Mouse (Mus musculus): ENCODE measurements around the gene Slc30a1. TPM values are rescaled to one million over a fixed set of nuclear protein-coding genes. Genes with fewer than 3 reads are reported as not detected.

The Slc30a1 gene
- polyA plus RNA-seq (2015; fragmentation: Nextera tagmentation; extraction: Ambion mirVana), result 2.6 and 3.5 TPM in 2 replicates

DNA sequence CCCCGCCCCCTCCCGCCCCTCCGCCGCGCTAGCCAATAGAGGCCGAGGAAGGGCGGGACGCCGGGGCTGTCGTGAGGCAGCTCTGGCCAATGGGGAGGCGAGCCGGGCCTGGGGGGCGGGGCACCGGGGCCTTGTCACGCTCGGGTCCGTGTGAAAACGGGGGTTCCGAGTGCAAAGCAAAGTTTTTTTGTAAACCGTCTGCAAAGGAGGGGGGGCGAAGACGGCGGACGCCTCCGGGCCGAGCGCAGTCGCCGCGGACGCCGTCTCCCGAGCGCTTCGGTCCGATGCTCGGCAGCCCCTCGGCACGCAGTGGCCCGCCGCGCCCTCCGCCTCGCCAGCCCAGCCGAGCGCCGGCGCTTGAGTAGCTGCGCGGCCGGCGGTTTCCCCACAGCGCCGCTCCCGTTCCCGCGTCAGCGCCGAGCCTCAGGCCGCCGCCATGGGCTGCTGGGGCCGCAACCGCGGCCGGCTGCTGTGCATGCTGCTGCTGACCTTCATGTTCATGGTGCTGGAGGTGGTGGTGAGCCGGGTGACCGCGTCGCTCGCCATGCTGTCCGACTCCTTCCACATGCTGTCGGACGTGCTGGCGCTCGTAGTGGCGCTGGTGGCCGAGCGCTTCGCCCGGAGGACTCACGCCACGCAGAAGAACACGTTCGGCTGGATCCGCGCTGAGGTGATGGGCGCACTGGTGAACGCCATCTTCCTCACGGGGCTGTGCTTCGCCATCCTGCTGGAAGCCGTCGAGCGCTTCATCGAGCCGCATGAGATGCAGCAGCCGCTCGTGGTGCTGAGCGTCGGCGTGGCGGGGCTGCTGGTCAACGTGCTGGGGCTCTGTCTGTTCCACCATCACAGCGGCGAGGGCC is at the start of gene Slc30a1:
Gene Slc30a1, plus strand, starts transcription at position 197 of the 860 bp plus-strand sequence.
- Histone ChIP-seq H3K36me3 (peaks cover 16% of the 10 kb centered on the region), H3K9me3 (replicated peaks) (no peaks in the 10 kb centered on the region), H3K27ac (peak within 1 kb of the TSS; percentile 93), H3K4me3 (replicated peaks) (peak within 1 kb of the TSS; percentile 78), H3K4me1 (peaks cover 48% of the 10 kb centered on the region), H3K27me3 (peaks cover 4% of the 10 kb centered on the region; the same call in 1 of the 2 replicates), H3K4me2 (peak within 1 kb of the TSS; percentile 94), H3K9ac (peak within 1 kb of the TSS; percentile 81)
- WGBS, result under 1% methylated on average over 104 of the region's 104 CpGs
- ATAC-seq (replicated peaks; ENCODE audit: low FRiP score), result peak; percentile 99

DNA sequence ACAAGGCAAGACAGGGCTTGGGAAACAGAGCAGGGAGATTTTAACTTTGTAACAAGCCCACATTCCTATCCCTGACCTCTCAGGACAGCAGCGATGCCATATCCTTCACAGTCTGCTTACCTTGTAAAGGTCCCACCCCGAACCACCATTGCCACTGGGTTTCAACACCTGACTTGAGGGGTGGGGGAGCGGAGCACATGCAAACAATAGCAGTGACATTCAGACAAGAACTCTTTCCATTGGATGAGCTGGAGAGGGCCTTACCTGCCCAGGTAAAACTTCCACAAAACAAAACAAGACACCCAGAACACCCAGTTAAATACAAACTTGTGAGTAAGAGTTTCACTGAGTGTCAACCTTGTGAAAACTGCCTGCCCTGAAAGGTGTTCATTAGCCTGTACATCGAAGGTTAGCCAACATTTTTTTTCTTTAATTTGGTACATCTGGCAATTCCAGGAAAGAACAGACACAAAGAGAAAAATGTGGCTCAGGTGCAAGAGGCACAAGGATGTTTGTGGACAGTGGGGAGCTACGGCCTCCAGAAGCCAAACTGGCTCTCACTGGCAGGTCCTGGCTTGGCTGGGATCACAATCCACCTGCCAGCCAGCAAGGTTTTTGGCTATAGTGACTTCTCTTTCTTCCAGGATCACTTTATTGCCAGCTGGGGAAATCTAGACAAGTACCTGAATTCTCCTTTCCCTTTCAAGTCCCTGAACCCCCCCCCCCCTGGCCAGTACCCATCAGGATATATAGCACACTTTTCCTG is 49.5 kb upstream of the Slc30a1 start:
- 83% methylated on average over 5 of the region's 5 CpGs for WGBS
- Histone ChIP-seq H3K9ac (no peak overlapping the region), H3K4me2 (no peak overlapping the region), H3K36me3 (no peaks in the 10 kb centered on the region), H3K4me1 (no peaks in the 10 kb centered on the region), H3K27ac (no peak overlapping the region), H3K9me3 (replicated peaks) (peaks cover 4% of the 10 kb centered on the region; the same call in 1 of the 2 replicates), H3K4me3 (replicated peaks) (no peak overlapping the region), H3K27me3 (no peaks in the 10 kb centered on the region)
- no peak for ATAC-seq (replicated peaks; ENCODE audit: low FRiP score)

DNA sequence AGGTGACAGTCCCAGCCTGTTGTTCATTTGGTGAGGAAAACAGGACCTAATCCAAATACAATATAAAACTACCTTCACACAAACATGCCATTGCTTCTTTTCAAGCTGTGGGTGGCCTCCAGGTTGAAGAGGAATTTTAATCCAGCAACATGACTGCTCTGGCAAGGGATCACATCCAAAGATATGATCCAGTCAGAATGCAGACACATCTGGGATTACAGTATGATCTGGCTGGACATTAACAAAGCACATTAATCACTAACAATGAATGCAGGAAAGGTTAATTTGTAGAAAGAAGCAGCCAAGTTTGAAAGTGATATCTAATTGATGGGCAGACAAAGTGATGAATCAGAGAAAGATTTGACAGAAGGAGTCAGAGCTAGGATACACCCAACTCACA is 48.4 kb upstream of the Slc30a1 start:
- no peak overlapping the region for H3K27ac ChIP-seq
- H3K9me3 ChIP-seq (replicated peaks), result peaks cover 4% of the 10 kb centered on the region; the same call in 1 of the 2 replicates
- H3K4me3 ChIP-seq (replicated peaks), result no peak overlapping the region
- H3K36me3 ChIP-seq, result no peaks in the 10 kb centered on the region
- no peak overlapping the region for H3K4me2 ChIP-seq
- no peak for ATAC-seq (replicated peaks; ENCODE audit: low FRiP score)
- H3K9ac ChIP-seq, result no peak overlapping the region
- no peaks in the 10 kb centered on the region for H3K27me3 ChIP-seq
- no peaks in the 10 kb centered on the region for H3K4me1 ChIP-seq

DNA sequence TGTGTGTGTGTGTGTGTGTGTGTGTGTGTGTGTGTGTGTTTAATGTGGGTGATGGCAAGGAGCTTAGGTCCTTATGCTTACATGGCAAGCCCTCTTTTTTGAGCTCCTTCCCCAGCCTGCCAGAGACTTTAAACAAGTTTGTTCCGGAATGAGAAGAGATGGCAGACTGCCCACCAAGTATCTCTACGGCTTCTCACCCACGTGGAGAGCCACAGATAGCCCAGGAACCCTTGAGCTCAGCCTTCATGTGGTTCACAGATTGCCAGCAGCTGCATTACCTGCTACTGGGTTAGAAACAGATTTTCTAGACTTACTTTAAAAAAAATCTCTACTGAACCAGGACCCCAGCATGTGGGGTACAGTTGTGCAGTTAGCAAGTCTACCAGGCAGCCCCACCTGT is 46.7 kb upstream of the Slc30a1 start:
- no peaks in the 10 kb centered on the region for H3K4me1 ChIP-seq
- 85% methylated on average over 3 of the region's 3 CpGs for WGBS

DNA sequence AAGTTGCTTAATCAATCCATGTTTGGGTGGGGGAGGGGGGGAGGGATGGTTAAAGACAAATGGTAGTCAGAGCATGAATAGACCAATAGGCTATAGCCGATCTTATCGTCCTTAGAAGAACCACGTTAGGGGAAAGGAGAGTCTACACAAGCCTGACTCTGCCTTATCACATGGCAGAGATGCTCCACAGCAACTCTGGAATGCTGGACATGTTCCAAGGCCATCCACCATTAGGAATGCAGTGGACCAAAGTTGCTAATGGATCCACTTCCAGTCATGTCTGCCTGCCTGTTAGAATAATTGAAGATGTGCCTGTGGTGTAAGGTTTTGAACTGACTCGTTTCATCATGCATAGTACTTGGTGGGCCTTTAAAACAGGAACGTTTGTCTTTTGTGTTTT is 45.3 kb upstream of the Slc30a1 start:
- no peaks in the 10 kb centered on the region for H3K27me3 ChIP-seq
- H3K4me3 ChIP-seq (replicated peaks), result no peak overlapping the region
- no peaks in the 10 kb centered on the region for H3K36me3 ChIP-seq
- WGBS, result 82% methylated on average over 5 of the region's 5 CpGs
- H3K9me3 ChIP-seq (replicated peaks), result peaks cover 4% of the 10 kb centered on the region; the same call in 1 of the 2 replicates
- no peak overlapping the region for H3K4me2 ChIP-seq
- H3K27ac ChIP-seq, result no peak overlapping the region
- ATAC-seq (replicated peaks; ENCODE audit: low FRiP score), result no peak
- no peaks in the 10 kb centered on the region for H3K4me1 ChIP-seq
- no peak overlapping the region for H3K9ac ChIP-seq

More for the DNA sequence above, 46.7 kb upstream of the Slc30a1 start:
- no peak for ATAC-seq (replicated peaks; ENCODE audit: low FRiP score)
- Histone ChIP-seq H3K4me2 (no peak overlapping the region), H3K9me3 (replicated peaks) (peaks cover 4% of the 10 kb centered on the region; the same call in 1 of the 2 replicates), H3K9ac (no peak overlapping the region), H3K4me3 (replicated peaks) (no peak overlapping the region), H3K27me3 (no peaks in the 10 kb centered on the region), H3K27ac (no peak overlapping the region), H3K36me3 (no peaks in the 10 kb centered on the region)

DNA sequence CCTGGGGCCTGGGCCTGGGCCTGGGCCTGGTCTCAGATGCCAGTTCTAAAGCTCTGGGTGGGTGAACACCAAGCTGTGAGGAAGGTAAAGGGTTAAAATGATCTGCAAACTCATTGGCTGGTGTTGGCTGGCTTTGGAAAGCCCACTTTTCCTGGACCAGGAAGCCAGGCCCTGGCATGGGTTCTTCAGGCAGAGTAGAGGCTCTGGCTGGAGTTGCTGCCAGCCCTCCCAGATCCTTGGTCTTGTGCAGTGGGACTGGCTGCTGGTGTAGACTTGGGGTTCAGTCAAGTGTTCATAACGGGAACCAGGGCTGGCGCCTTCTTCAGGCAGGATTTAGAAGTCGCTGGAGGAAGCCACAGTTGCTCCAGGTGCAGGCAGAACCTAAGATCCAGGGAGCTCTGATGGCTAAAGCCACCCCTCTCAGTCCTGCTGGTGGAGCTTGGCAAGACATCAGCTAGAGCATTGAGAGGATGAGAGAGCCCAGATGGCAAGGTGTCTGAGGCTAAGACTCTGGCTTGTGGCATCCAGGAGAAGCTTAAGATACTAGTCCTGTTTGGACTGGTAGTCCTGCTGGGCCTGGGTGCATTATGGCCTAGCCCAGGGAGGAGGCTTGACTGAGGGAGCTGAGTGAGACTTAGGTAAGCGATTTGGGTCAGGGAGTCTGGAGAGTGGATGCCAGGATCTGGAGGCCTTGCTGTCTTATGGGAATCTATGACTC is 42.6 kb upstream of the Slc30a1 start:
- Histone ChIP-seq H3K27me3 (no peaks in the 10 kb centered on the region), H3K4me3 (replicated peaks) (no peak overlapping the region), H3K4me1 (no peaks in the 10 kb centered on the region), H3K36me3 (no peaks in the 10 kb centered on the region), H3K9ac (no peak overlapping the region), H3K4me2 (no peak overlapping the region), H3K27ac (no peak overlapping the region), H3K9me3 (replicated peaks) (no peaks in the 10 kb centered on the region)
- WGBS, result 74% methylated on average over 4 of the region's 4 CpGs
- no peak for ATAC-seq (replicated peaks; ENCODE audit: low FRiP score)

DNA sequence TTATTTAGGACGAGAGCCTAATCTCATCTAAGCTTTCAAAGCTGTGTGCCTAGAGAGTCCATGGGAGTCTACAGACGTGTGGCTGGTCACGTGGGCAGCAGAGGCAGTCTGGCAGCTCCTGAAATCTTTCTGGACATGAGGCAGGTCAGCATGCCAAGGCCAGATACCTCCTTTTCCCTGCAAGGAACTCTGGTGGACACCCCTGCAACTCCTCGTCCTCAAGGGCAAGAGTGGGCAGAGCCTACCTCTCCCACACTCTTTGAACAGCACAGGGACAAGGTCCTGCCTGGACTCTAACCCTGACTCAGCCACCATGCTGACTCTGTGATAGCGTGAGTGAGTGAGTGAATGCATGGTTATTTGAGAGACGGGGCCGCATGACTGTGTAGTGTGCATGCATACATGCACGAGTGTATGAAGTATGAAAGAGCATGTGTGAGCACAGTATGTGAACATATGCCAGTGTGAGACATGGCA is 42.0 kb upstream of the Slc30a1 start:
- 83% methylated on average over 8 of the region's 8 CpGs for WGBS
- no peaks in the 10 kb centered on the region for H3K9me3 ChIP-seq (replicated peaks)

DNA sequence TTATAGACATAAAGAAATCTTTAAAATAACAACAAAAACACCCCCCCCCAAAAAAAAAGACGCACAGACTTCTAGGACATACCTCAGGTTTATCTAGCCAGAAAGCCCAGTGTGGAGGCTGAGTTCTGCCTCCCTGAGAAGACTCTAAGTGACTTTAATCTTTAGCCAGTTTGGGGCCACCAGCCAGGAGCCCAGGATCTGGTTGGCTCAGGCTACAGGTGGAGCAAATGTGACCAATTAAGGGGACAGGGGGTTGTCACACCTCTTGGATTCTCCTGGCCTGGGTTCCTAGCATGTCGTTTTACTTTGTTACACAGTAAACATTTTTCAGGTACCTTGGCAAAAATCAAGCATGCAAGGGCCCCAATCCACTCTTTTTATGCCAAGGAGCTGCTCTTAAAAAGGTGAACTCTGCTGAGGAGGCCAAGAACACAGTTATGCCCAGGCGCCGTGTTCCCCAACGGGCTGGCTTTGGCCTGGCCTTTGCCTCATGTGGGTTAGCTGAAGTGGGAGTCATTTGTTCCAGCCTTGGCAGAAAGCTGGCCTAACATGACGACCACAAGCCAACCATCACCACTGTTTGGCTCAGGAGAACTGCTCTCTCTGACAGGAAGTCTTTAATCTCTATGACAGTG is 34.4 kb upstream of the Slc30a1 start:
- 77% methylated on average over 6 of the region's 6 CpGs for WGBS

More for the DNA sequence above, 42.0 kb upstream of the Slc30a1 start:
- no peak overlapping the region for H3K27ac ChIP-seq
- no peak overlapping the region for H3K9ac ChIP-seq
- H3K4me2 ChIP-seq, result no peak overlapping the region
- H3K4me3 ChIP-seq (replicated peaks), result no peak overlapping the region
- no peak for ATAC-seq (replicated peaks; ENCODE audit: low FRiP score)
- H3K36me3 ChIP-seq, result no peaks in the 10 kb centered on the region
- H3K4me1 ChIP-seq, result no peaks in the 10 kb centered on the region
- H3K27me3 ChIP-seq, result no peaks in the 10 kb centered on the region

DNA sequence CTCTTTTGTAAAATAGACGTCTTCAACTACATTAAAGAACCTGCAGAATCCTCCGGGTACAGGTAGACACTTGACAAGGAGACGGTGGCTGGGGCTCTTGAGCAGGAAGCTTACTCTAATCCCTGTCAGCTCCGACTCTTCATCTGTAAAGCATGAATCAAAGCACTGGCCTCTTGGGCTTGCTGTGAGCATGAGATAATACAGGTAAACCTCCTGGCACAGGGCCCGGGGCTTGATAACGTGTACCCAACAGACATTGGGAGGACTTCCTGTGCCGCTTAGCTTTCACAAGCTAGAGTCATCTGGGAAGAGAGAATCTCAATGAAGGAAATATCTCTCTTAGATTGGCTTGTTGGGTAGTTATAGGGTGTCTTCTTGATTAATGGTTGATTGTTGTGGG is 31.6 kb upstream of the Slc30a1 start:
- no peaks in the 10 kb centered on the region for H3K36me3 ChIP-seq
- 86% methylated on average over 7 of the region's 7 CpGs for WGBS
- no peak overlapping the region for H3K27ac ChIP-seq
- H3K9me3 ChIP-seq (replicated peaks), result no peaks in the 10 kb centered on the region
- H3K9ac ChIP-seq, result no peak overlapping the region
- ATAC-seq (replicated peaks; ENCODE audit: low FRiP score), result no peak
- H3K4me3 ChIP-seq (replicated peaks), result no peak overlapping the region
- H3K4me2 ChIP-seq, result no peak overlapping the region
- H3K4me1 ChIP-seq, result peaks cover 20% of the 10 kb centered on the region
- H3K27me3 ChIP-seq, result no peaks in the 10 kb centered on the region

More for the DNA sequence above, 34.4 kb upstream of the Slc30a1 start:
- Histone ChIP-seq H3K4me2 (no peak overlapping the region), H3K9me3 (replicated peaks) (no peaks in the 10 kb centered on the region), H3K4me1 (peaks cover 10% of the 10 kb centered on the region; the same call in 1 of the 2 replicates), H3K9ac (no peak overlapping the region), H3K4me3 (replicated peaks) (no peak overlapping the region), H3K27me3 (no peaks in the 10 kb centered on the region), H3K36me3 (no peaks in the 10 kb centered on the region), H3K27ac (no peak overlapping the region)
- ATAC-seq (replicated peaks; ENCODE audit: low FRiP score), result no peak

DNA sequence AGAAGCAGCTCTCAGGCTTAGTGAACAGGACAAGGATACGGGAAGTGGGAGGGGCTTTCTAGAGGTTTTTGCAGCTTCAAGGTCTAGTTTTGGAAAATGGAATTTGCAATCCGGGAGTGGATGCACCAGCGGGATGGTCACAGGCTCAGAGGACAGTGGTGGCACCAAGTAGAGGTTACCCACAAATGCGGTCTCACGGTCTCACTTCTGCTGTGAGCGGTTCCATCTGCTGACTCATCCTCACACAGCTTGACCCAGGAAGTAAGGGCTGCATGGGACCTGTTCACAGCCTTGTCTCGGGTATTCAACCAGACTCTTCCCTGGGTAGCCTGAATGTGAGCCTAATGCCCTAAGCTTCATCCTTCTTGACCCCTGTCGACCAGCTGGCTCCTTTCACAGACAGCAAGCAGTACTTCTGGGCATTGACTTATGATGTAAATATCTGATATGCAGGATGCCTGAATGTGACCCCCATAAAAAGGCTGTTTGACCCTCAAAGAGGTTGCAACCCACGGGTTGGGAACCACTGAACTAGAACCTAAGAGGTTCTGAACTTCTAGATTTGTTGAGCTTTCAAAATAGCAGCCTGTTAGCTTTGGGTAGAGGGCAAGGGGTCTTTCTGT is 30.8 kb upstream of the Slc30a1 start:
- peak; percentile 33; the same call in 1 of the 2 replicates for ATAC-seq (replicated peaks; ENCODE audit: low FRiP score)
- Histone ChIP-seq H3K4me2 (no peak overlapping the region), H3K36me3 (no peaks in the 10 kb centered on the region), H3K27me3 (no peaks in the 10 kb centered on the region), H3K4me1 (peaks cover 20% of the 10 kb centered on the region), H3K27ac (no peak overlapping the region), H3K9ac (no peak overlapping the region), H3K4me3 (replicated peaks) (no peak overlapping the region), H3K9me3 (replicated peaks) (no peaks in the 10 kb centered on the region)
- 39% methylated on average over 9 of the region's 9 CpGs for WGBS

DNA sequence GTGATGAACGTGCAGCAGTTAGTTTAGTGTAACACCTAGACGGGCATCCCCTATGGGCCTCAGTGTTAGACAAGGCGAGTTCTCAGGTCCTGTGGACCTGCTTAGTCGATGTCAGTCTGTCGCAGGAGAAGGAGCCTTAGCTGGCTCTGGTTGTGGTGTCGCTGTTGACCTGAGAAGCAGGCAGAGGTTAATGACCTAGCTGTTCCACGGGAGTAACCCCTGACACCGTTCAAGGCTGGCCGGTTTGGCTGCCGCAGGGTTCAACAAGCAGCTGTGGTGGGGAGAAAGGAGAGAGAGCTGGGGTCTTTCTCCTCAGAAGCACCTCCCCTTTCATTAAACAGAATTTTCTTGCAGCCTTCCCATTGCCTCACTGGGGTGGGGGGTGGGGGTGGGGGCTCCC is 28.9 kb upstream of the Slc30a1 start:
- Histone ChIP-seq H3K36me3 (no peaks in the 10 kb centered on the region), H3K9me3 (replicated peaks) (no peaks in the 10 kb centered on the region), H3K4me1 (peaks cover 22% of the 10 kb centered on the region), H3K27me3 (no peaks in the 10 kb centered on the region), H3K27ac (no peak overlapping the region), H3K4me2 (no peak overlapping the region), H3K4me3 (replicated peaks) (no peak overlapping the region), H3K9ac (no peak overlapping the region)
- WGBS, result 31% methylated on average over 10 of the region's 10 CpGs
- ATAC-seq (replicated peaks; ENCODE audit: low FRiP score), result no peak

Measured in kidney, embryonic 15.5 days (tissue).